Mouse (Mus musculus): ENCODE data around the gene Vmn1r206.
"Not testable (repeated sequence)": the region's sequence is repeated elsewhere in the genome, so short reads cannot be mapped to it uniquely, and the experiment has no call there.

Gene Vmn1r206

DNA sequence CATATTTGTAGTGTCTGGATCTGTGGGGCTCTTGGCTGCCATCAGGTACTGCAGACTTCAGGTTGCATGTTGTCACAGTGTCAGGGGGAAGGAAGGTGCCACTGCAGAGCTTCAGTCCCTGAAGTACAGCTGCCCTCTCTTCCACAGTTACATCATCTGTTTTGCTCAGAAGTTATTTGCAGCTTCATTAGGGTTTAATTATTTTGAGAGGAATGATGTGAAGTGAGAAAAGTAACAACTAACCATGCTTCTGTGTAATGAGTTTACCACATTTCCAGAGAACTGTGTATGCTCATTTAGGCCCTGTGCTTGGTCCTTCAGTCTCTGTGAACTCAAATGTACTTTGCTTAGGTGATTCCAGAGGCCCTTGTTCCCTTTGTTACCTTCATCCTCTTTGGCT lies at the start of gene Vmn1r206:
Gene Vmn1r206 (minus strand): TSS at position 101 of the 400 bp plus-strand sequence.
- not testable (repeated sequence) for DNase-seq

DNA sequence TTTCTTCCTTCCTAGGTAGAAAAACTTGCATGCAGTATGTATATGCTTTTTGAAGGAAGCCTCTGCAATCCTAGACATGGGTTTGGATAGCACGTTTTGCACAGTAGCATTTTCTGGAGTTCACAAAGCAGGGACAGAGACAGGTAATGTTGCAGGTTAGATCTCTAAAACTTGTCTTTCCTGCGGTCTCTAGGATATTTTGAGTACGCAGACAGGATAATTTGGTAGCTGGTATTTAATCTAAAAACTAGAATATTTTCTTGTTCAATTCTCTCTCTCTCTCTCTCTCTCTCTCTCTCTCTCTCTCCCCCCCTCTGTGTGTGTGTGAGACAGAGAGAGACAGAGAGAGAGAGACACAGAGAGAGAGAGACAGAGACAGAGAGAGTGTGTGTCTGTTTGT lies 31.2 kb downstream of the Vmn1r206 start, which contains the start of gene Vmn1r205:
Gene Vmn1r205 (minus strand): TSS at position 101 of the 400 bp plus-strand sequence.
- DNase-seq, result no peak

DNA sequence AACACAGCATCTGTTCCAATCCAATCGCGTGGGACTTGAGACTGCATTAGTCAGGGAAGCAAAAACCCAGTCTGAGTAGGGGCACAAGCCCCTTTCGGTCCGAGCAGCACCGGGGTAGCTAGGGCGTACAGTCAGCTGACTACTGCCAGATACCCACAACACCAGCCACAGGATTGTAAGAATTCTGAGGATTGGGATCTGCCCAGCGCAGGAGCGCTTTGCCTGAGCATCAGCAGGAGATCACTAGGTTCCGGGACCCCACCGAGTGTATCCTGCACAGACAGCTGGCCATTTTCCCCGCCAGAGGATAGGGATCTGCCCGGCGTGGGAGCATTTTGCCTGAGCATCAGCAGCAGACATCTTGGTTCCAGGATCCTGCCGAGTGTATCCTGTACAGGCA lies 40.7 kb downstream of the Vmn1r206 start:
- not testable (repeated sequence) for DNase-seq

DNA sequence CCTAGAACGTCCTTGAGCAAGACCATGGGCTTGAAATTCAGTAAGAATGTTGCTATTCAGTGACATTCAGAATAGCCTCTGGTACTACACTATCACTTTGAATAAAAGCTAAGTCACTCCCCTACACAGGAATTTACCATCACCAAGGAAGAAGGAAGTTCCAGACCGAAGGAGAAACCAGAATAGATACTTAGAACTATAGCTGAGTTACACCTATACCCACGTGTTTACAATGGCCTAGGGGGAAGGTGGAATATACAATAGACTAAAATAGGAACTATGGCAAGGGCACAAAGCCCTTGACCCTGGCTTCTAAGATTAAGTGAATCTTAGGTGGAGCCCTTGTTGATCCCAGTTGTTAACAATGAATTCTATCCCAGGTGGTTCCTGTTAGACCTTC lies 49.1 kb downstream of the Vmn1r206 start:
- DNase-seq, result not testable (repeated sequence)
